Mouse (Mus musculus): Measurements from ENCODE around the gene Rgcc. TPM values are rescaled to one million over a fixed set of nuclear protein-coding genes. Genes with fewer than 3 reads are reported as not detected.

Rgcc gene
- polyA plus RNA-seq, 1 experiment from 2014 or later, result 52.8 TPM

DNA sequence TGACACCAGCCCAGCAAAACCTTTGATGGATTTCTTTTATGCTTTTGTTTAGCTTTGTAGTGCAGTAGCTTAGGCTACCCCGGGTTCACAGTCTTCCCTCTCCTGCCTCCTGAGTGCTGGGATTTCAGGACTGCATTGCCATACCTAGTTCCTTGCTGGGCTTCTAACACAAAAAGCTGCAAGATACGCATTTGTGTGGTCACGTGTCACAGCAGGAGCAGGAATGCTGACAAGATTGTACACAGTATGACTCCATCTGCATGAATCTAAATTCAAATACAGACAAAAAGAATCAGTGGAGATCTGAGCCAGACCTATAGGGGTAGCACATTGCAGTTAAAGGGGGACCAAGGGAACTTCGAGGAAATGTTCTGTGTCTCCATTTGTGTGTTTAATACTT, 6.9 kb upstream of the Rgcc start:
- Histone ChIP-seq H3K27me3 (ENCODE audit: control insufficient read depth, insufficient read depth, low read length) (no peaks in the 10 kb centered on the region), H3K4me3 (ENCODE audit: low read depth, low read length) (no peak overlapping the region), H3K4me2 (ENCODE audit: low read depth, low read length) (no peak overlapping the region), H3K9me3 (replicated peaks; ENCODE audit: control insufficient read depth, low read length) (no peaks in the 10 kb centered on the region), H3K4me1 (ENCODE audit: control insufficient read depth, insufficient read depth, low read length) (no peaks in the 10 kb centered on the region), H3K9ac (replicated peaks; ENCODE audit: low read length) (no peak overlapping the region), H3K36me3 (replicated peaks; ENCODE audit: control insufficient read depth, insufficient read depth, low read depth, low read length) (no peaks in the 10 kb centered on the region), H3K27ac (replicated peaks; ENCODE audit: low read depth, low read length) (no peak overlapping the region)
- DNase-seq (ENCODE audit: low spot score) (no peak), ATAC-seq (replicated peaks; ENCODE audit: insufficient number of reproducible peaks, low FRiP score, low TSS enrichment, low read depth) (no peak)
- WGBS, result 29% methylated on average over 4 of the region's 4 CpGs

DNA sequence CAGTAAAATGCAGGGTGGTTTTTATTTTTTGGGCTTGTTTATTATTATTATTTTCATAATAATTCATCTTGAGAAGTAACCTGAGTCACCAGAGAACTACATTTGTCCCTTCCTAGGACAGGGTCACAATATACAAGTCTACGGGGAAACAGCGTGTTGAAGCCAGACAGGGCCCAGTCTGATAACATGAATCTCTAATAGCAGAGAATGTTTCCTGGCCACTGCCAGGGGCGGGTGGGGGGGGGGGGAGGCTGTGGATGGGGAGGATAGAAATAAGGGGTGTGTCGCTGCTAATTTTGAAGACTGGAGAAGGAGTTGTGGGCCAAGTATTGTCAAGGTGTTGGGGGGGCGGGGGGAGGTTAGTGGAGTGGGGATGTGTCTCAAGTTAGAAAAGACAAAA, 6.5 kb upstream of the Rgcc start:
- ATAC-seq (replicated peaks; ENCODE audit: insufficient number of reproducible peaks, low FRiP score, low TSS enrichment, low read depth) (no peak), DNase-seq (ENCODE audit: low spot score) (no peak)
- Histone ChIP-seq H3K27ac (replicated peaks; ENCODE audit: low read depth, low read length) (no peak overlapping the region), H3K4me3 (ENCODE audit: low read depth, low read length) (no peak overlapping the region), H3K4me2 (ENCODE audit: low read depth, low read length) (no peak overlapping the region), H3K9me3 (replicated peaks; ENCODE audit: control insufficient read depth, low read length) (no peaks in the 10 kb centered on the region), H3K4me1 (ENCODE audit: control insufficient read depth, insufficient read depth, low read length) (no peaks in the 10 kb centered on the region), H3K27me3 (ENCODE audit: control insufficient read depth, insufficient read depth, low read length) (no peaks in the 10 kb centered on the region), H3K36me3 (replicated peaks; ENCODE audit: control insufficient read depth, insufficient read depth, low read depth, low read length) (no peaks in the 10 kb centered on the region), H3K9ac (replicated peaks; ENCODE audit: low read length) (no peak overlapping the region)
- WGBS, result 44% methylated on average over 5 of the region's 5 CpGs

DNA sequence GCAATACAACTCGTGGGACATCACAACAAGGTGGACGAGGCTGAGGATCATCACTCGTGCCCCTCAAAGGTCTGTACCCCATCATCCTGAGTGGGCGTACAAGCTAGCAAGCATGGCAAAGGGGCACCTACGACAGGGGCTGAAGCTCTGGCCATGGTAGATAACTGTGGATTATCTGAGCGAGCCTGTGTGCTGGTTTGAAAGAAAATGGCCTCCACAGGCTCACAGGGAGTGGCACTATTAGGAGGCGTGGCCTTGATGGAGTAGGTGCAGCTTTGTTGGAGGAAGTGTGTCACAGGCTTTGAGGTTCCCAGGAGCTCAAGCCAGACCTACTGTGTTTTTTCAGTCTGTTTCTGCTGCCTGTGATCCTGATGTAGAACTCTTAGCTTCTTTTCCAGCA, 5.7 kb upstream of the Rgcc start:
- no peak overlapping the region for H3K9ac ChIP-seq (replicated peaks; ENCODE audit: low read length)
- H3K4me3 ChIP-seq (ENCODE audit: low read depth, low read length), result no peak overlapping the region
- H3K4me1 ChIP-seq (ENCODE audit: control insufficient read depth, insufficient read depth, low read length), result no peaks in the 10 kb centered on the region
- ATAC-seq (replicated peaks; ENCODE audit: insufficient number of reproducible peaks, low FRiP score, low TSS enrichment, low read depth) (no peak), DNase-seq (ENCODE audit: low spot score) (no peak)
- WGBS, result 87% methylated on average over 7 of the region's 7 CpGs
- no peak overlapping the region for H3K4me2 ChIP-seq (ENCODE audit: low read depth, low read length)
- H3K36me3 ChIP-seq (replicated peaks; ENCODE audit: control insufficient read depth, insufficient read depth, low read depth, low read length), result no peaks in the 10 kb centered on the region
- no peak overlapping the region for H3K27ac ChIP-seq (replicated peaks; ENCODE audit: low read depth, low read length)
- no peaks in the 10 kb centered on the region for H3K27me3 ChIP-seq (ENCODE audit: control insufficient read depth, insufficient read depth, low read length)
- H3K9me3 ChIP-seq (replicated peaks; ENCODE audit: control insufficient read depth, low read length), result no peaks in the 10 kb centered on the region

DNA sequence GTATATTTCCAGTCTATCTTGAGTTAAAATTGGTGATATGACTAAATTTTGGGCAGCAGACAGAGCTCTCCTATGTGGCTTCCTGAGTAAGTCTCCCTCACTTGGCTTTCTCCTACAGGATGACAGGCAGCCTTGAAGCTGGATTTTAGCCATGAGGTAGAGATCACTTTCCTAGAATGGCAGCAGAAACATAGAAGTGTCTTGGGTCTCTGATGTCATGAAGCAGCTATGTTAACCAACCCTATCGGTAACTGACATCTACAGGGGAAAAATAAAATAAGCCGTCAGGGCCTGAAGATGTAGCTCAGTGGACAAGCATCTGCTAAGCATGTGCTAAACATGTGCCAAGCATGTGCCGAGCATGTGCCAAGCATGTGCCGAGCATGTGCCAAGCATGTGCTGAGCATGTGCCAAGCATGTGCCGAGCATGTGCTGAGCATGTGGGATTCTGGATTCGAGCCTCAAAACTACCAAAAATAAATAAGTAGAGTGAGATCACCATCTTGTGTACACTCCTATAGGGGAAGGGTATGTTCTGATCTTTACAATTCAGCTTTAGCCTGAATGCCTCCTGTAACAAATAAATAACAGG, 3.5 kb upstream of the Rgcc start:
- Histone ChIP-seq H3K27ac (replicated peaks; ENCODE audit: low read depth, low read length) (no peak overlapping the region), H3K4me2 (ENCODE audit: low read depth, low read length) (no peak overlapping the region), H3K9me3 (replicated peaks; ENCODE audit: control insufficient read depth, low read length) (no peaks in the 10 kb centered on the region), H3K27me3 (ENCODE audit: control insufficient read depth, insufficient read depth, low read length) (no peaks in the 10 kb centered on the region; the same call in 1 of the 2 replicates), H3K4me3 (ENCODE audit: low read depth, low read length) (no peak overlapping the region), H3K9ac (replicated peaks; ENCODE audit: low read length) (no peak overlapping the region), H3K36me3 (replicated peaks; ENCODE audit: control insufficient read depth, insufficient read depth, low read depth, low read length) (no peaks in the 10 kb centered on the region), H3K4me1 (ENCODE audit: control insufficient read depth, insufficient read depth, low read length) (peaks cover 4% of the 10 kb centered on the region)
- 88% methylated on average over 6 of the region's 6 CpGs for WGBS
- ATAC-seq (replicated peaks; ENCODE audit: insufficient number of reproducible peaks, low FRiP score, low TSS enrichment, low read depth) (no peak), DNase-seq (ENCODE audit: low spot score) (no peak)

DNA sequence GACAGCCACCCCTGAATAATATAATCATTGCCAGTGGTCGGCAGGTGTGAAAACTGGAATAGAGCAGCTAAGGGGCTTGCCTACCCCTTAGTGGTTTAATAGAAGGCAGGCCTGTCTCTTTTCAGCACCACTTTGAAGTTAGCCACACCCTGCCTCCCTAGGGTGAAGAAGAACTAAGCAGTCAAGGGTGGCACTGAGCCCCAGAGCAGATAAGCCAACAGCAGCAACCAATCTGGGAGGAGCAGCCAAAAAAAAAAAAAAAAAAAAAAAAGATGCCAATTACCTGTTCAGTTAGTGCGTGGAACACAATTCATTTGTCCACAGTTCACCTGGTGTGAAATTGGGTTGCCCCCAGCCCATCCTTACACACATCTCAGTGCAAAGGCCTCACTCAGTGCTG, 1.7 kb upstream of the Rgcc start:
- no peak overlapping the region for H3K4me3 ChIP-seq (ENCODE audit: low read depth, low read length)
- DNase-seq (ENCODE audit: low spot score) (no peak), ATAC-seq (replicated peaks; ENCODE audit: insufficient number of reproducible peaks, low FRiP score, low TSS enrichment, low read depth) (no peak)
- H3K36me3 ChIP-seq (replicated peaks; ENCODE audit: control insufficient read depth, insufficient read depth, low read depth, low read length), result no peaks in the 10 kb centered on the region
- H3K27ac ChIP-seq (replicated peaks; ENCODE audit: low read depth, low read length), result no peak overlapping the region
- peaks cover 5% of the 10 kb centered on the region for H3K4me1 ChIP-seq (ENCODE audit: control insufficient read depth, insufficient read depth, low read length)
- no peak overlapping the region for H3K9ac ChIP-seq (replicated peaks; ENCODE audit: low read length)
- H3K9me3 ChIP-seq (replicated peaks; ENCODE audit: control insufficient read depth, low read length), result no peaks in the 10 kb centered on the region
- H3K4me2 ChIP-seq (ENCODE audit: low read depth, low read length), result no peak overlapping the region
- 61% methylated on average over 2 of the region's 2 CpGs for WGBS
- no peaks in the 10 kb centered on the region; the same call in 1 of the 2 replicates for H3K27me3 ChIP-seq (ENCODE audit: control insufficient read depth, insufficient read depth, low read length)

DNA sequence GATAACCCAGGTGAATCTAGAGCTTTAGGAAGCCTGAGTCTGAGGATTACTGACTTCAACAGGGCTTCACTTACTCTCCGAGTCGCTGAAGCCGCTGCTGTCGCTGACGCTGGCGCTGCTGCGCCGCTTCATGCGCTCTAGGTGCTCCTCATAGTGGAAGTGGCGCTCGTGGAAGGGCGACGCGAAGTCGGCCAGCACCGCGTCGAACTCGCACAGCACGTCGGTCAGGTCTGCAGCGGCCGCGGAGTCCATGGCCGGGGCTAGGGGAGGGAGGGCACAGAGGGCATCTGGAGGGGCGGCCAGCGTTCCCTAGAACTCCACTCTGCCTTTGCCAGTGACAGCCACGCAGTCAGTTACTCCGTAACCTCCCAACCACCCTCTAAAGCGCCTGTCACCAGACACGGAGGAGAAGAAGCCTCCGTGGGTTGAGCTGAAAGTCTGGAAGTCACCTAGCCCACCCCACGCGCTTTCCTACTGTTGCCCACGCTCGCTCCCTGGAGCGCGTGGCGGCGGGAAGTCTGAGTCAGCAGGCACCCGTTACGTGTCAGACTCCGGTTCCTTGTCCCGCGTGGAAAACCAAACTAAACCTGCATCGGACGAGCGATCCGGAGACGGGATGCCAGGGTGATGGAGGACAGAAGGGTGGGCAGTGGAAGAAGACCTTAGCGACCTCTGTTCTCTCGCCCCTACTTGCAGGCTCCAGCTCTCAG, 649 bp downstream of the Rgcc start:
- Histone ChIP-seq H3K36me3 (replicated peaks; ENCODE audit: control insufficient read depth, insufficient read depth, low read depth, low read length) (no peaks in the 10 kb centered on the region), H3K27me3 (ENCODE audit: control insufficient read depth, insufficient read depth, low read length) (no peaks in the 10 kb centered on the region; the same call in 1 of the 2 replicates), H3K27ac (replicated peaks; ENCODE audit: low read depth, low read length) (0 out of 2 replicates have a peak overlapping the region, but pooled peaks have one; percentile 1), H3K4me3 (ENCODE audit: low read depth, low read length) (peak overlapping the region; percentile 55), H3K9me3 (replicated peaks; ENCODE audit: control insufficient read depth, low read length) (no peaks in the 10 kb centered on the region), H3K9ac (replicated peaks; ENCODE audit: low read length) (peak overlapping the region; percentile 65), H3K4me2 (ENCODE audit: low read depth, low read length) (peak overlapping the region; percentile 99), H3K4me1 (ENCODE audit: control insufficient read depth, insufficient read depth, low read length) (peaks cover 5% of the 10 kb centered on the region)
- DNase-seq (ENCODE audit: low spot score) (no peak), ATAC-seq (replicated peaks; ENCODE audit: insufficient number of reproducible peaks, low FRiP score, low TSS enrichment, low read depth) (peak; percentile 21; the same call in 1 of the 2 replicates)
- under 1% methylated on average over 52 of the region's 52 CpGs for WGBS

DNA sequence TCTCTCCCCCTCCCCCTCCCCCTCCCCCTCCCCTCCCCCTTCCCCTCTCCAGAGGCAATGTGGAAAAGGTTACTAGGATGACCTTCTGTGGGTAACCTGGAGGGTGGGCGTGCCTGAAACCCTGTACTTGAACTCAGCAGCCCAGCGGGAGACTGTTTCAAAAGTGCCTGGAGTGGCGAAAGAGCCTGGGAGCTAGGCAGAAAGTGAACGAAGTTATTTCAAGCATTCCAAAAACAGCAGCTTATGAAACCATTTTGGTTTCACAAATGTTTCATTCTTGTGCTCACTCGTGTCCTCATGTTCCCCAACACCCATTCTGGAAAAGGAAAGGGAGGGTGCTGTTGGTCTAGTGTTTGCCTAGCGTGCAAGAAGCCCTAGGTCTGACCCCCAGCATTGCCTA, 1.6 kb downstream of the Rgcc start:
- H3K9me3 ChIP-seq (replicated peaks; ENCODE audit: control insufficient read depth, low read length), result no peaks in the 10 kb centered on the region
- peak overlapping the region; percentile 55; the same call in 1 of the 2 replicates for H3K4me3 ChIP-seq (ENCODE audit: low read depth, low read length)
- peaks cover 5% of the 10 kb centered on the region for H3K4me1 ChIP-seq (ENCODE audit: control insufficient read depth, insufficient read depth, low read length)
- no peak overlapping the region for H3K27ac ChIP-seq (replicated peaks; ENCODE audit: low read depth, low read length)
- 17% methylated on average over 6 of the region's 6 CpGs for WGBS
- H3K27me3 ChIP-seq (ENCODE audit: control insufficient read depth, insufficient read depth, low read length), result no peaks in the 10 kb centered on the region; the same call in 1 of the 2 replicates
- DNase-seq (ENCODE audit: low spot score), result no peak
- no peak for ATAC-seq (replicated peaks; ENCODE audit: insufficient number of reproducible peaks, low FRiP score, low TSS enrichment, low read depth)
- no peak overlapping the region for H3K9ac ChIP-seq (replicated peaks; ENCODE audit: low read length)
- H3K4me2 ChIP-seq (ENCODE audit: low read depth, low read length), result peak overlapping the region; percentile 99
- H3K36me3 ChIP-seq (replicated peaks; ENCODE audit: control insufficient read depth, insufficient read depth, low read depth, low read length), result no peaks in the 10 kb centered on the region

DNA sequence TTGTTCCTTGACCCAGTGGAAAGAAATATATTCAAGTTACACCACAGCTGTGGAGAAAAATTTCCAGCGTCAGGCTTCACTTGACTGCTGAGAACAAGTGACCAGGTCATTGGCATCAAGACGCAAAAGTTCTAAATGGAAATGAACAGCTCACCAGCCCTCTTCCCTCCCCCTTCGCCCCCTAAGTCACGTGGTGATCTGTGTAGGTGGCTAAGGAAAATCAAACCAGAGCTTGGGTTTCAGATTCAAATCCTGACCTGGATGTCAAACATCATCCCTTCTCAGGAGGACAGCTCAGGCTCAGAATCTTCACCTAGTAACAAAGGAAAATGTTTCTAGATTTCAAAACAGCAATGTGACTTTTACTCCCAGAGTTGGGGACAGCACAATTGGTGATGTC, 2.2 kb downstream of the Rgcc start:
- DNase-seq (ENCODE audit: low spot score) (no peak), ATAC-seq (replicated peaks; ENCODE audit: insufficient number of reproducible peaks, low FRiP score, low TSS enrichment, low read depth) (no peak)
- Histone ChIP-seq H3K4me1 (ENCODE audit: control insufficient read depth, insufficient read depth, low read length) (peaks cover 5% of the 10 kb centered on the region), H3K4me3 (ENCODE audit: low read depth, low read length) (no peak overlapping the region), H3K4me2 (ENCODE audit: low read depth, low read length) (no peak overlapping the region; the same call in 1 of the 2 replicates), H3K27me3 (ENCODE audit: control insufficient read depth, insufficient read depth, low read length) (no peaks in the 10 kb centered on the region; the same call in 1 of the 2 replicates), H3K9ac (replicated peaks; ENCODE audit: low read length) (no peak overlapping the region), H3K27ac (replicated peaks; ENCODE audit: low read depth, low read length) (no peak overlapping the region), H3K9me3 (replicated peaks; ENCODE audit: control insufficient read depth, low read length) (no peaks in the 10 kb centered on the region), H3K36me3 (replicated peaks; ENCODE audit: control insufficient read depth, insufficient read depth, low read depth, low read length) (no peaks in the 10 kb centered on the region)
- WGBS, result 30% methylated on average over 4 of the region's 4 CpGs

Data from embryonic facial prominence, embryonic 11.5 days (tissue).